8 mouse cellular contexts compared by ENCODE assay signal in the genomic region with DNA sequence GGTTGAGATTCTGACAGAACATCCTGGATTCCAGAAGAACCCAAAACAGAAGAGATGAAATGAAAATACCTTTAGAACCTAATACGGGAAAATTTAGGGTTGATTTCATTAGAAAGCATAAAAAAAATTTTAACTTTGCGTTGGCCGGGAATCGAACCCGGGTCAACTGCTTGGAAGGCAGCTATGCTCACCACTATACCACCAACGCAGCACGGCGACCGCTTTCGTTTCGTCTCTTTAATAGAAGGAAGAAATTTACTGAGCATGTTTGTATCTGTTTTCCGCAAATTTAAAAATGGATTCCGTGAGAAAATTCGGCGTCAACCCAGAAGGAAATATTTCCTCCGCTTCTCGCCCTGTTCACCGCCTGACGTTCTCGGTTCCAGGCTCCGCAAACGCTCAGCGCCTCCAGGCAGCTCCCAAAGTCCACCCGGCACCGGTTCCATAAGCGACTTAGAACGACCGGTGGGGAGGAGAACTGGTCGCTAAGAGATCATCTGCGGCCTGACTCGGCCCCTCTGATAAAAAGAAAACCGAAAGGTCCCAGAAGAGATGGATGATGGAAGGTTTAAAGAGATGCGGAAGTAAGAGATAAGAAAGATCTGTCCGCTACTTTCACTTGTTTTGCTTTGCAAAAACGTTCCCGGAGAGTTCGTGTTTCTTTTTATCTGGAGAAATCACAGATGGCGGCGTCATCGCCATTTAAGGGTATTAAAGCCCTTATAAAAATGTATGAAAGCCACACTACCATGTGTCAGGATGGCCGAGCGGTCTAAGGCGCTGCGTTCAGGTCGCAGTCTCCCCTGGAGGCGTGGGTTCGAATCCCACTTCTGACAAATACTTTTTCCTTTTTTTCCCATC. TPM values are rescaled to one million over a fixed set of nuclear protein-coding genes. Genes with fewer than 3 reads are reported as not detected.
DNase-seq lines count a peak whose midpoint lies in the region; ATAC-seq lines count a peak whose summit lies in the region.

No protein-coding gene starts in this region.

- intact Hi-C loops in gastrocnemius, postnatal 14 days (cut with DNase I; ENCODE audit: low total_unique reads), result no loop called here
- intact Hi-C loops in left cerebral cortex, postnatal 10 days (cut with DNase I), result loop anchor here (2.0 kb wide), 1 partner anchor 65 kb away; no protein-coding TSS in a partner anchor

- peak; percentile 86 to 98 for DNase-seq in adrenal gland, adult (ENCODE audit: inconsistent age in 2 of 2, low spot score in 1 of 2)
- peak; percentile 93 for DNase-seq in embryo, embryonic 10.5 days (ENCODE audit: low spot score)
- peak; percentile 64 for DNase-seq in gastrocnemius, postnatal 14 days
- peak; percentile 81 to 83 for DNase-seq in left cerebral cortex, postnatal 10 days (ENCODE audit: extremely low spot score in 1 of 2, low spot score in 2 of 2)
- DNase-seq in right cerebral cortex, postnatal 10 days (ENCODE audit: low spot score in 2 of 2), result peak; percentile 85 to 87
- peak; percentile 77 for DNase-seq in urinary bladder, postnatal 25 days (ENCODE audit: low spot score)

- ATAC-seq in inflammation-experienced regulatory T-cells, adult 6 months, result peak; percentile 66
- ATAC-seq in megakaryocyte progenitor cell, adult 5-6 weeks (replicated peaks; ENCODE audit: poor library complexity), result peak; percentile 45

RNA-seq across cellular contexts. Expression of gene Fcgr4, which starts 19.4 kb away (rescaled TPM):
- total RNA-seq in gastrocnemius, postnatal 14 days (2021), result not detected
- polyA plus RNA-seq in inflammation-experienced regulatory T-cells, adult 6 months (2017; shearing (Covaris generic)), result not detected
- not detected for total RNA-seq in left cerebral cortex, postnatal 10 days (2021)
- 5.4 and 10.5 TPM in 2 replicates for total RNA-seq in megakaryocyte progenitor cell, adult 5-6 weeks (2015)
- 7.7 and 8.0 TPM in 2 replicates for total RNA-seq in megakaryocyte progenitor cell, adult 5-6 weeks (2017)

RNA-seq across cellular contexts. Expression of gene Fcgr3, which starts 26.6 kb away (rescaled TPM):
- 1 to 10 TPM; 7.0 to 7.4 TPM for total RNA-seq in gastrocnemius, postnatal 14 days (2021)
- polyA plus RNA-seq in inflammation-experienced regulatory T-cells, adult 6 months (2017; shearing (Covaris generic)), result 1 to 10 TPM in 1 of 3 experiments, under 1 TPM in 1, not detected in 1; 0.98 to 1.5 TPM
- total RNA-seq in left cerebral cortex, postnatal 10 days (2021), result 10 to 100 TPM; 12.5 to 14.2 TPM
- total RNA-seq in megakaryocyte progenitor cell, adult 5-6 weeks (2015), result 384 and 416 TPM in 2 replicates
- 406 and 474 TPM in 2 replicates for total RNA-seq in megakaryocyte progenitor cell, adult 5-6 weeks (2017)

Comparison
In these comparisons a context has a peak if more than half of its experiments do, and no peak if none do; other contexts are left out.
1. Peak in every context shown above with its lines: DNase-seq and ATAC-seq.
2. RNA of gene Fcgr4, which starts 19.4 kb away (total RNA-seq): 5.4 to 10.5 TPM in megakaryocyte progenitor cell, adult 5-6 weeks; not detected in gastrocnemius, postnatal 14 days and not detected in left cerebral cortex, postnatal 10 days; every median in the first group is over 4 times any median in the second.
3. RNA of gene Fcgr3, which starts 26.6 kb away (total RNA-seq): 384 to 474 TPM in megakaryocyte progenitor cell, adult 5-6 weeks; 12.5 to 14.2 TPM in left cerebral cortex, postnatal 10 days and 7.0 to 7.4 TPM in gastrocnemius, postnatal 14 days; every median in the first group is over 10 times any median in the second.